Mouse (Mus musculus) T-helper 17 cell (primary cell): ENCODE data around the gene Ankrd39.

Source experiments
- in situ Hi-C, 2 experiments: fragments of 300-600 bp; cut with MboI, MseI; formaldehyde crosslinking; loops; 1 replicate in 1 of 2; 2 replicates in 1 of 2; pipeline ENCODE4 v1.15.1; 2025; ENCODE audit warnings: high pct_unique_total_duplicates in 2 of 2

The Ankrd39 gene

GRCm38 (mm10) chr1:36546888-36547471 is at the start of gene Ankrd39:
Gene Ankrd39, minus strand, starts transcription at chr1:36547445.
- in situ Hi-C loops: loop anchor here in 1 of 2 experiments (5.0 kb wide), 1 partner anchor 85 kb away; no protein-coding TSS in a partner anchor

- in situ Hi-C loops: no loop called here
Observed at GRCm38 (mm10) chr1:36596114-36596513, 48.9 kb upstream of the Ankrd39 start.

GRCm38 (mm10) chr1:36595167-36595931 is 48.1 kb upstream of the Ankrd39 start:
- in situ Hi-C loops: no loop called here

GRCm38 (mm10) chr1:36593099-36593498 is 45.9 kb upstream of the Ankrd39 start:
- in situ Hi-C loops: no loop called here

- in situ Hi-C loops: no loop called here
Observed at GRCm38 (mm10) chr1:36591408-36591807, 44.2 kb upstream of the Ankrd39 start.

GRCm38 (mm10) chr1:36590664-36591063 is 43.4 kb upstream of the Ankrd39 start:
- in situ Hi-C loops: no loop called here

- in situ Hi-C loops: no loop called here
Observed at GRCm38 (mm10) chr1:36589486-36589885, 42.2 kb upstream of the Ankrd39 start.

- in situ Hi-C loops: no loop called here
Observed at GRCm38 (mm10) chr1:36588476-36589450, 41.5 kb upstream of the Ankrd39 start.

- in situ Hi-C loops: no loop called here
Observed at GRCm38 (mm10) chr1:36587860-36588259, 40.6 kb upstream of the Ankrd39 start.

- in situ Hi-C loops: no loop called here
Observed at GRCm38 (mm10) chr1:36586288-36586687, 39.0 kb upstream of the Ankrd39 start.

- in situ Hi-C loops: no loop called here
Observed at GRCm38 (mm10) chr1:36583408-36584116, 36.3 kb upstream of the Ankrd39 start.

GRCm38 (mm10) chr1:36582211-36582610 is 35.0 kb upstream of the Ankrd39 start:
- in situ Hi-C loops: no loop called here

- in situ Hi-C loops: no loop called here
Observed at GRCm38 (mm10) chr1:36581260-36581659, 34.0 kb upstream of the Ankrd39 start.

- in situ Hi-C loops: no loop called here
Observed at GRCm38 (mm10) chr1:36580384-36581207, 33.4 kb upstream of the Ankrd39 start.

GRCm38 (mm10) chr1:36579974-36580383 is 32.7 kb upstream of the Ankrd39 start:
- in situ Hi-C loops: no loop called here

- in situ Hi-C loops: no loop called here
Observed at GRCm38 (mm10) chr1:36576991-36577675, 29.9 kb upstream of the Ankrd39 start.

GRCm38 (mm10) chr1:36575347-36575746 is 28.1 kb upstream of the Ankrd39 start:
- in situ Hi-C loops: no loop called here

- in situ Hi-C loops: no loop called here
Observed at GRCm38 (mm10) chr1:36574196-36574955, 27.1 kb upstream of the Ankrd39 start.

GRCm38 (mm10) chr1:36573524-36573923 is 26.3 kb upstream of the Ankrd39 start:
- in situ Hi-C loops: no loop called here
